Mouse (Mus musculus) B cell, adult 62 days (primary cell): ENCODE data around the gene Timd2. TPM values are rescaled to one million over a fixed set of nuclear protein-coding genes. Genes with fewer than 3 reads are reported as not detected.

ENCODE experiments used
- total RNA-seq: library from RNA; stranded (reverse); gene quantifications from 4 replicates; pipeline ENCODE4 v1.2.4, GENCODE M21; 2023

Gene Timd2
- total RNA-seq: 2.7 to 6.5 TPM (median 3.5 TPM) in 4 replicates

DNA sequence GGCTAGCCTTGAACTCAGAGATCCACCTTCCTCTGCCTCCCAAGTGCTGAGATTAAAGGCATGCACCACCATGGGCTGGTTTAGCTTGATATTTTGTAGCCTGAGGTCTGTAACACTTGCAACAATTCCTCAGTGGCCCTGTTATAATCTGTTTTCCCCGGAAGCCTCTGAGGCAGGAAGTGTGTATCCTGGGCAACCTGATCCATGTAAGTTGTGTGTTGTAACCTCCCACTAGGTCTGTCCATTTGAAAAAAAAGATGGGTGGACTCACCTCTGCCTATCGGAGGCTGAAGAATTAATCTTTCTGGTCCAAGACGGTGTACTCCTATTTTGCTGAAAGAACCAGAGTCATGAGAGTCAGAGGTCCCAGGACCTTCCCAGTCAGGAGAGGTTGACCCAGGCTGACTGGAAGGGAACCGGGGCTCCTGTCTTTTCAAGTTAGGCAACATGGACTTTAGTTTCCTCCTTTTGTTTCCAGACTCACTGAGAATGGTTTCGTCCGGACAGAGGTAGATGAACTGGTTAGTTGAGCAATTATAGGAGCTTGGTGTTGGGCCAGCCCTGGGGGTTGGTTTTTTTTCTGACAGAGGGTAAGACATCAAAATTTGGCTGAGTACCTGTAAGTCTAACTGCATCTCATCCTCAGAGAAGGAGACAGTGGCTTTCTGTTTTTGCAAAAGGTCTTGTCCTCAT, at the start of gene Timd2:
TSS of gene Timd2 (minus strand) at position 398 of the 693 bp plus-strand sequence.

DNA sequence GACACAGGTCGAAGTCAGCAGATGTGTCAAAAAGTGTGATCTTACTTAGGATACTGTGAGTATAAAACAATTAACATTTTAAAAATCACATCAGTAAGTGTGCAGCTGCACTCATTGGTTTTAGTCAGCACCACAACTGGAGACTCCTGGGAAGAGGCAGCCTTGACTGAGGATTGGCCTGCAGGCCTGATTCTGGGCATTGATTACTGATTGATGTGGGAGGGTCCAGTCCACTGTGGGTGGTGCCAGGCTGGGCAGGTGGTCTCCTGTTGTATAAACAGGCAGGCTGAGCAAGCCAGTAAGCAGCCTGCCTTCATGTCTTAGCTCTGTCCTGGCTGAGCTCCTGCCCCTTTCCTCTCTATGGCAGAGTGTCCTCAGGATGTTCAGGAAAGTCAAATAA, 28.2 kb upstream of the Timd2 start, which contains the start of gene Havcr1:
TSS of gene Havcr1 (plus strand) at position 5 of the 400 bp plus-strand sequence.

DNA sequence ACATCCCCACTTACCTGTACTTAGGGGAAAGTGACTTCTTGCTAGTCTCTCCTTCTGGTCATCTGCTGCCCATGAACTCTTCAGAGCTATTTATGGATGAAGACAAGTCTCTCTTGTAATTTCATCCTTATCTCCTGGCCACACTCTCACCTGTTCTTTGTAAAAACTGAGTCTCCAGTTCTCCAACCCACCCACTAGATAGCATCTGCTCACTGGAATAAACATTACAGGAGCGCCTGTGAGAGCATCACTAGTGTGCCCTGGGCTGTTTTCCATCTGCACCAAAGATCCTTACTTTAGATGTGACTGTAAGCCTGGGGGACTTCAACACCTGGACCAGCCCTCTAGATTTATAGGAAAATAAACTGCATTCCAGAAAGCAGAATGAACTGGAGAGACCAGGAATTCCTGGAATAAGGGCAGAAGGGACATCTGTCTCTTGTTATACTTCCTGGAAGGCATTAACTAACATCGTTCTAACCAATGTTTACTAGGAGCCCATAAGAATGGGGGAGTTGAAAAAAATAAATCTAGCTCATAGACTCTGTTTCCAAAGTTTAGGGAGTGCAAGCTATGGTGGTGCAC, 77.6 kb downstream of the Timd2 start, which contains the start of gene Dppa1:
TSS of gene Dppa1 (minus strand) at position 51 of the 585 bp plus-strand sequence.

Other genes with a start within 250 kb of the Timd2 start
- gene Gm12169, start 182.8 kb downstream of the Timd2 start, total RNA-seq: not detected in 4 replicates
- gene BC053393, start 135.5 kb downstream of the Timd2 start, total RNA-seq: not detected in 4 replicates
- not detected in 4 replicates for gene Dppa1, start 77.8 kb downstream of the Timd2 start, total RNA-seq
- gene Havcr1, start 28.0 kb upstream of the Timd2 start, total RNA-seq: 11.1 to 13.7 TPM (median 12.1 TPM) in 4 replicates
- 0.34 to 0.69 TPM (median 0.52 TPM) in 3 of 4 replicates, not detected in the other for gene Timd4, start 103.7 kb upstream of the Timd2 start, total RNA-seq